Mouse (Mus musculus): ENCODE results near the gene Nlk.

GRCm38 (mm10) chr11:78544449-78545111 is 152.6 kb downstream of the Nlk start:
- TF ChIP-seq CTCF (IDR thresholded peaks at IDR 0.05; ENCODE audit: extremely low read depth, insufficient read depth, insufficient read length, insufficient replicate concordance) (no peak), POLR2A (IDR thresholded peaks at IDR 0.05; ENCODE audit: low read depth, low read length) (no peak)

All from spleen, adult 2 months (tissue).